Mouse (Mus musculus) megakaryocyte, embryonic 14.5 days (primary cell): Measurements from ENCODE around the gene Yju2.
"Not testable (repeated sequence)": the region's sequence is repeated elsewhere in the genome, so short reads cannot be mapped to it uniquely, and the experiment has no call there.

Source experiments
- FLI1 ChIP-seq: IDR thresholded peaks from 2 replicates; pipeline ENCODE4 v1.6.1; 2012; ENCODE audit warnings: low read length, inconsistent platforms, mixed read lengths
- GATA1 ChIP-seq: IDR thresholded peaks from 3 replicates; pipeline ENCODE4 v1.6.1; 2012; ENCODE audit warnings: mixed read lengths, low read length, inconsistent platforms, borderline replicate concordance

DNA sequence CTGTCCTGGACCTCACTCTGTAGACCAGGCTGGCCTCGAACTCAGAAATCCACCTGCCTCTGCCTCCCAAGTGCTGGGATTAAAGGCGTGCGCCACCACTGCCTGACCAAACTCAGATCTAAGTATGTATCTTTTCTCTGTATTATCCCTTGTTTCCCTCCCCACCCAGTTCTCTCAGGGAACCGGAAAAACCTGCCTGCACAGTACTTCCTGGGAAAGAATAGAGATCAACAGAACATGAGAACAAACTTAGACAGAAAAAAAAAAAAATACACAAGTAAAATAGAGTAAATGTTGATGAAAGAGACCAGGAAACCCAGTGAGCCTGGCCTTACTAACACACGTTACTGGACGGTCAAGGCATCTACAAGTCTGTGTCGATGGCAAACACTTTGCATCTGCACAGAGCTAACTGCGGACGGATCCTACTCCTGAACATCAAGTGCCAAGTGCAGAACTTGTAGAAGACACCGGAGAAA lies 14.5 kb upstream of the Yju2 start:
- not testable (repeated sequence) for TF ChIP-seq GATA1, FLI1
